Mouse (Mus musculus) CD8-positive naive resting alpha-beta T cell, adult 57 days (primary cell): Measurements from ENCODE around the gene Btk. TPM values are rescaled to one million over a fixed set of nuclear protein-coding genes. Genes with fewer than 3 reads are reported as not detected.

Experiments used
- total RNA-seq: library from RNA; stranded (reverse); gene quantifications from one replicate; pipeline ENCODE4 v1.2.4, GENCODE M21; 2023

Btk gene
- 9.8 TPM for total RNA-seq

GRCm38 (mm10) chrX:134582888-134583669 lies at the start of gene Btk:
TSS of gene Btk (minus strand) at chrX:134583570.

GRCm38 (mm10) chrX:134600659-134601379 lies 17.4 kb upstream of the Btk start, which contains the start of the genes Gla and Hnrnph2:
TSS of gene Gla (minus strand) at chrX:134601125.
TSS of gene Hnrnph2 (plus strand) at chrX:134601179.

GRCm38 (mm10) chrX:134585103-134586002 lies 2.0 kb upstream of the Btk start, which contains the start of gene Rpl36a:
TSS of gene Rpl36a (plus strand) at chrX:134585654.

GRCm38 (mm10) chrX:134541145-134541954 lies 42.0 kb downstream of the Btk start, which contains the start of gene Timm8a1:
TSS of gene Timm8a1 (minus strand) at chrX:134541865.

Other genes starting within 250 kb of the Btk start
- gene Drp2, start 179.0 kb downstream of the Btk start, total RNA-seq: not detected
- gene Taf7l, start 107.1 kb downstream of the Btk start, total RNA-seq: not detected
- gene Timm8a1, start 41.7 kb downstream of the Btk start, total RNA-seq: 15.3 TPM
- gene Rpl36a, start 2.1 kb upstream of the Btk start, total RNA-seq: 732 TPM
- 16.3 TPM for gene Gla, start 17.6 kb upstream of the Btk start, total RNA-seq
- gene Hnrnph2, start 17.6 kb upstream of the Btk start, total RNA-seq: 127 TPM
- 8.9 TPM for gene Armcx4, start 102.9 kb upstream of the Btk start, total RNA-seq
- 7.5 TPM for gene Armcx1, start 134.4 kb upstream of the Btk start, total RNA-seq
- 2.9 TPM for gene Armcx6, start 167.8 kb upstream of the Btk start, total RNA-seq
- gene Armcx3, start 173.0 kb upstream of the Btk start, total RNA-seq: 12.0 TPM
- gene Armcx2, start 225.7 kb upstream of the Btk start, total RNA-seq: 32.3 TPM